Mouse (Mus musculus) hindbrain, embryonic 14.5 days (tissue): ENCODE results near the gene Ppp2r5d. TPM values are rescaled to one million over a fixed set of nuclear protein-coding genes. Genes with fewer than 3 reads are reported as not detected.

ENCODE experiments used
- ATAC-seq: fragments of 200-750 bp; cut with Nextera tagmentation; 2 replicates; pipeline ENCODE4 v1.8.0; 2017; ENCODE audit warnings: moderate number of reproducible peaks, mild to moderate bottlenecking, moderate TSS enrichment, moderate library complexity; ENCODE audit not compliant: low FRiP score
- DNase-seq: peaks from one replicate; pipeline ENCODE4 v3.0.0-alpha.2; 2015; ENCODE audit warnings: low spot score
- H3K27ac ChIP-seq: fragments of 300-500 bp; sonication (generic); 2 replicates; pipeline ENCODE4 v1.5.1; 2014; ENCODE audit warnings: mild to moderate bottlenecking, moderate library complexity
- H3K27me3 ChIP-seq: fragments of 300-500 bp; sonication (generic); 2 replicates; pipeline ENCODE4 v1.6.1; 2014; ENCODE audit warnings: mild to moderate bottlenecking, low read length, mixed read lengths; ENCODE audit not compliant: control insufficient read depth, insufficient read depth
- H3K36me3 ChIP-seq: fragments of 300-500 bp; sonication (generic); replicated peaks from 2 replicates; pipeline ENCODE4 v1.6.1; 2014; ENCODE audit not compliant: control insufficient read depth, insufficient read depth
- H3K4me1 ChIP-seq: fragments of 300-500 bp; sonication (generic); replicated peaks from 2 replicates; pipeline ENCODE4 v1.6.1; 2014; ENCODE audit warnings: antibody characterized with exemption, low read length, mixed read lengths; ENCODE audit not compliant: control insufficient read depth, insufficient read depth
- H3K4me2 ChIP-seq: fragments of 300-500 bp; sonication (generic); replicated peaks from 2 replicates; pipeline ENCODE4 v1.6.1; 2014; ENCODE audit warnings: mild to moderate bottlenecking, moderate library complexity
- H3K4me3 ChIP-seq: fragments of 300-500 bp; sonication (generic); replicated peaks from 2 replicates; pipeline ENCODE4 v1.5.1; 2014; ENCODE audit warnings: mild to moderate bottlenecking, low read length
- H3K9ac ChIP-seq: fragments of 300-500 bp; sonication (generic); 2 replicates; pipeline ENCODE4 v1.6.1; 2014
- H3K9me3 ChIP-seq: fragments of 300-500 bp; sonication (generic); 2 replicates; pipeline ENCODE4 v1.6.1; 2016; ENCODE audit warnings: low read length; ENCODE audit not compliant: control insufficient read depth
- WGBS: fragments of 180-500 bp; shearing (Covaris S2); extraction: QIAGEN DNeasy Blood & Tissue Kit; methylation state at CpG from one replicate; pipeline ENCODE4 v1.1.7; 2014; 5-methylcytosine and 5-hydroxymethylcytosine counted together
- polyA plus RNA-seq: library from polyadenylated mRNA; unstranded; fragments of >200 nt; fragmentation: Nextera tagmentation; extraction: Ambion mirVana; gene quantifications from 2 replicates; pipeline ENCODE4 v1.2.1, GENCODE M21; 2014

Ppp2r5d gene
- polyA plus RNA-seq, 1 experiment from 2014 or later: 78.2 TPM

GRCm38 (mm10) chr17:46725731-46726645 is 21.1 kb upstream of the Ppp2r5d start:
- peaks cover 28% of the 10 kb centered on the region for H3K36me3 ChIP-seq
- no peak for DNase-seq

DNA sequence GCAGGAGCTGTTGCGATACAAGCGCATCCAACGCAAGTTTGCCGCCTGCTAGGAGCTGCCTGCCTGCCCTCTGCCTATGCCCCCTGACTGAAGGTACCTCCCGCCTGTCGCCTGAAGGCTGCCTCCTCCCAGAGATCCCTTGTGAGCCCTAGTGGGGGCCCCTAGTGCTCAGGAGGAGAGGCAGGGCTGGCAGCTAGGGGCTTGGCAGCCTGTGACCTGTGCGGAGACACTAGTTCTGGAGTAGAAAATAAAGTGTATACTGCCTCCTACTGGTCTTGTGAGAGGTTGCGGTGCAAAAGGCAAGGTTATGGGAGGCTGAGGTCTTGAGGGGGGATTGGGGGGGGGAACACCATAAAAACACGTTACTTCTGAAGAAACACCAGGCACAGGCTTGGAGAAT is 20.4 kb upstream of the Ppp2r5d start:
- 0 out of 2 replicates have a peak, but pooled peaks have one; percentile 21 for ATAC-seq
- 49% methylated on average over 9 of the region's 9 CpGs for WGBS
- Histone ChIP-seq H3K27ac (no peak overlapping the region), H3K4me3 (no peak overlapping the region), H3K9ac (no peak overlapping the region), H3K27me3 (0 out of 2 replicates have a peak, but pooled peaks cover 5% of the 10 kb centered on the region), H3K4me1 (no peaks in the 10 kb centered on the region), H3K9me3 (no peaks in the 10 kb centered on the region), H3K36me3 (peaks cover 34% of the 10 kb centered on the region), H3K4me2 (no peak overlapping the region)
- DNase-seq: no peak

More at GRCm38 (mm10) chr17:46725731-46726645, 21.1 kb upstream of the Ppp2r5d start:
- H3K9ac ChIP-seq: no peak overlapping the region
- no peak for ATAC-seq
- no peaks in the 10 kb centered on the region for H3K9me3 ChIP-seq
- H3K4me3 ChIP-seq: no peak overlapping the region
- no peak overlapping the region for H3K4me2 ChIP-seq
- WGBS: 93% methylated on average over 26 of the region's 26 CpGs
- H3K27me3 ChIP-seq: 0 out of 2 replicates have a peak, but pooled peaks cover 5% of the 10 kb centered on the region
- no peaks in the 10 kb centered on the region for H3K4me1 ChIP-seq
- no peak overlapping the region for H3K27ac ChIP-seq

DNA sequence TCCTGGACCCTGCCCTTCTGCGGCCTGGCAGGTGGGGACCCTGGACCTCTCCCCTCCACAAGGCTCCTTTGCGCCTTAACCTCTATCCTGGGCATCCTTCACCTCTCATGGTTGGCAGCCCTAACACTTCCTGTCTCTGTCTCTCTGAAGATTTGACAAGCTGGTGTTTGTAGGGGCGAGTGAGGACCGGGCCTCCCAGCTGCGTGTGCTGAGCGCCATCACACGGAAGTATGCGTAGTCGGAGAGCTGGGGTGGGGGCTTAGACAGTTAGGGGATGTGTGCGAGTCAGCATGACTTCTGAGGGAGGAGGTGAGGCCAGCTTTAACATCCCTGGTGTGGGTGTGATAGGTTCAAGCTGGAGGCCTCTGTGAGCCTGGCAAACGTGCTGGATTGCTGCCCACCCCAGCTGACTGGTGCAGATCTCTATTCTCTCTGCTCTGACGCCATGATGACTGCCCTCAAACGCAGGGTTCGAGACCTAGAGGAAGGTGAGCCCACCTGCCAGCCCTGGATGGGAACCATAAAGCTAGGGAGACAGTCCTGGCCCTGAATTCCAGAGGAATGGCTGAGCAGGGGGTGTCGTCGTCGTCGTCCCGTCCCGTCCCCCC is 19.7 kb upstream of the Ppp2r5d start:
- WGBS: 87% methylated on average over 20 of the region's 20 CpGs
- Histone ChIP-seq H3K4me3 (no peak overlapping the region), H3K27me3 (0 out of 2 replicates have a peak, but pooled peaks cover 5% of the 10 kb centered on the region), H3K36me3 (peaks cover 37% of the 10 kb centered on the region), H3K9ac (no peak overlapping the region), H3K9me3 (no peaks in the 10 kb centered on the region), H3K4me1 (no peaks in the 10 kb centered on the region), H3K27ac (no peak overlapping the region), H3K4me2 (no peak overlapping the region)
- DNase-seq: no peak
- no peak for ATAC-seq

- 88% methylated on average over 7 of the region's 7 CpGs for WGBS
- ATAC-seq: no peak
These were observed 16.2 kb upstream of the Ppp2r5d start for GRCm38 (mm10) chr17:46721077-46721476.

GRCm38 (mm10) chr17:46714756-46715481 is 10.0 kb upstream of the Ppp2r5d start:
- no peaks in the 10 kb centered on the region for H3K27me3 ChIP-seq
- no peak overlapping the region for H3K4me3 ChIP-seq
- DNase-seq: no peak
- peaks cover 13% of the 10 kb centered on the region for H3K4me1 ChIP-seq
- ATAC-seq: no peak
- 95% methylated on average over 11 of the region's 11 CpGs for WGBS
- H3K9me3 ChIP-seq: no peaks in the 10 kb centered on the region
- H3K27ac ChIP-seq: no peak overlapping the region
- no peak overlapping the region for H3K9ac ChIP-seq
- H3K36me3 ChIP-seq: peaks cover 36% of the 10 kb centered on the region
- no peak overlapping the region for H3K4me2 ChIP-seq

More at GRCm38 (mm10) chr17:46721077-46721476, 16.2 kb upstream of the Ppp2r5d start:
- H3K36me3 ChIP-seq: peaks cover 50% of the 10 kb centered on the region
- DNase-seq: no peak
- no peak overlapping the region for H3K27ac ChIP-seq
- no peaks in the 10 kb centered on the region for H3K27me3 ChIP-seq
- H3K9me3 ChIP-seq: no peaks in the 10 kb centered on the region
- no peak overlapping the region for H3K4me2 ChIP-seq
- no peak overlapping the region for H3K9ac ChIP-seq
- no peaks in the 10 kb centered on the region for H3K4me1 ChIP-seq
- no peak overlapping the region for H3K4me3 ChIP-seq

GRCm38 (mm10) chr17:46713849-46714248 is 8.9 kb upstream of the Ppp2r5d start:
- no peak for DNase-seq
- ATAC-seq: no peak
- Histone ChIP-seq H3K36me3 (peaks cover 36% of the 10 kb centered on the region), H3K9ac (no peak overlapping the region), H3K9me3 (no peaks in the 10 kb centered on the region), H3K27ac (no peak overlapping the region), H3K4me2 (no peak overlapping the region), H3K27me3 (no peaks in the 10 kb centered on the region), H3K4me3 (no peak overlapping the region), H3K4me1 (peaks cover 13% of the 10 kb centered on the region)
- WGBS: 89% methylated on average over 9 of the region's 9 CpGs

- Histone ChIP-seq H3K4me1 (peaks cover 13% of the 10 kb centered on the region), H3K27ac (no peak overlapping the region), H3K27me3 (no peaks in the 10 kb centered on the region), H3K4me2 (peak overlapping the region; percentile 99), H3K9ac (peak overlapping the region; percentile 88), H3K9me3 (no peaks in the 10 kb centered on the region), H3K36me3 (peaks cover 36% of the 10 kb centered on the region), H3K4me3 (peak overlapping the region; percentile 97)
- ATAC-seq: no peak
- DNase-seq: no peak
- WGBS: 81% methylated on average over 7 of the region's 7 CpGs
These were observed 7.5 kb upstream of the Ppp2r5d start for GRCm38 (mm10) chr17:46712442-46712841.

DNA sequence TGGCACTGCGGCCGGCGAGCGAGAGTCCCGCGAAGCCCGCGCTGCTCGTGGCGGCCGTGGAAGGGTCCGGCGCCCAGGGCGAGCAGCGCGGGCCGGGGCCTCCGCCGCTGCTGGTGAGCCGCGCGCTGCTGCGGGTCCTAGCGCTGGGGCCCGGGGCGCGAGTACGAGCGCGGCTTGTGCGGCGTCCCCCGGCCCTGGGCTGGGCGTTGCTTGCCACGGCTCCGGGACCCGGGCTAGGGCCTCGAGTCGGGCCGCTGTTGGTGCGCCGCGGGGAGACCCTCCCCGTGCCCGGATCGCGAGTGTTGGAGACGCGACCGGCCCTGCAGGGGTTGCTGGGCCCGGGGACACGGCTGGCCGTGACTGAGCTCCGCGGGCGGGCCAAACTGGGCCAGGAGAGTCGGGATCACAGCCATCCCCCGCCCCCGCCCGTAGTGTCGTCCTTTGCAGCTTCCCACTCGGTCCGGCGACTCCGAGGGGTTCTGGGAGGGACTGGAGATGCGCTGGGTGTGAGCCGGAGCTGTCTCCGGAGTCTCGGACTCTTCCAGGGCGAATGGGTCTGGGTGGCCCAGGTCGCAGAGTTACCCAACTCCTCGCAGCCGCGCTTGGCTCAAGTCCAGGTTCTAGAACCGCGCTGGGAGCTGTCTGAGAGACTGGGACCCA is 6.8 kb upstream of the Ppp2r5d start:
- Histone ChIP-seq H3K4me3 (peak overlapping the region; percentile 97), H3K9me3 (no peaks in the 10 kb centered on the region), H3K27ac (peak overlapping the region; percentile 83; the same call in 1 of the 2 replicates), H3K36me3 (peaks cover 30% of the 10 kb centered on the region), H3K9ac (peak overlapping the region; percentile 88), H3K27me3 (no peaks in the 10 kb centered on the region), H3K4me2 (peak overlapping the region; percentile 99), H3K4me1 (peaks cover 13% of the 10 kb centered on the region)
- 2% methylated on average over 71 of the region's 76 CpGs for WGBS
- ATAC-seq: peak; percentile 46
- DNase-seq: no peak
